Mouse (Mus musculus) forebrain, embryonic 15.5 days (tissue): Measurements from ENCODE around the gene Pusl1. TPM values are rescaled to one million over a fixed set of nuclear protein-coding genes. Genes with fewer than 3 reads are reported as not detected.

Source experiments
- ATAC-seq: fragments of 200-750 bp; cut with Nextera tagmentation; replicated peaks from 2 replicates; pipeline ENCODE4 v1.8.0; 2017; ENCODE audit warnings: mild to moderate bottlenecking, moderate TSS enrichment, moderate library complexity
- H3K27ac ChIP-seq: fragments of 300-500 bp; sonication (generic); replicated peaks from 2 replicates; pipeline ENCODE4 v1.5.1; 2015; ENCODE audit warnings: mild to moderate bottlenecking, inconsistent platforms
- H3K27me3 ChIP-seq: fragments of 300-500 bp; sonication (generic); 2 replicates; pipeline ENCODE4 v1.6.1; 2015; ENCODE audit warnings: inconsistent platforms
- H3K36me3 ChIP-seq: fragments of 300-500 bp; sonication (generic); 2 replicates; pipeline ENCODE4 v1.6.1; 2015; ENCODE audit warnings: mild to moderate bottlenecking, inconsistent platforms
- H3K4me1 ChIP-seq: fragments of 300-500 bp; sonication (generic); 2 replicates; pipeline ENCODE4 v1.6.1; 2015; ENCODE audit warnings: inconsistent platforms
- H3K4me2 ChIP-seq: fragments of 300-500 bp; sonication (generic); replicated peaks from 2 replicates; pipeline ENCODE4 v1.6.1; 2015; ENCODE audit warnings: mild to moderate bottlenecking, inconsistent platforms
- H3K4me3 ChIP-seq: fragments of 300-500 bp; sonication (generic); 2 replicates; pipeline ENCODE4 v1.5.1; 2015; ENCODE audit warnings: mild to moderate bottlenecking, inconsistent platforms
- H3K9ac ChIP-seq: fragments of 300-500 bp; sonication (generic); replicated peaks from 2 replicates; pipeline ENCODE4 v1.6.1; 2015; ENCODE audit warnings: mild to moderate bottlenecking, inconsistent platforms
- H3K9me3 ChIP-seq: fragments of 300-500 bp; sonication (generic); 2 replicates; pipeline ENCODE4 v1.6.1; 2016; ENCODE audit warnings: inconsistent platforms
- WGBS: fragments of 180-500 bp; shearing (Covaris S2); methylation state at CpG from one replicate; pipeline ENCODE4 v1.1.7; 2015; ENCODE audit warnings: mixed read lengths; 5-methylcytosine and 5-hydroxymethylcytosine counted together
- microRNA-seq: library from miRNA; unstranded; fragments of <30 nt; microRNA quantifications from one replicate; pipeline ENCODE4, GENCODE M21; 2016
- polyA plus RNA-seq: library from polyadenylated mRNA; unstranded; fragments of >200 nt; fragmentation: Nextera tagmentation; extraction: Ambion mirVana; gene quantifications from 2 replicates; pipeline ENCODE4 v1.2.1, GENCODE M21; 2015

The Pusl1 gene
- polyA plus RNA-seq, 1 experiment from 2014 or later, result 64.8 TPM

GRCm38 (mm10) chr4:155839483-155839910 is 52.1 kb downstream of the Pusl1 start, which contains the start of gene Mxra8:
Gene Mxra8, plus strand, starts transcription at chr4:155839680.
- peak within 1 kb of the TSS; percentile 37; the same call in 1 of the 2 replicates for H3K9ac ChIP-seq
- peaks cover 20% of the 10 kb centered on the region for H3K4me1 ChIP-seq
- peak within 1 kb of the TSS; percentile 33 for H3K4me3 ChIP-seq
- peaks cover 13% of the 10 kb centered on the region for H3K27me3 ChIP-seq
- peak within 1 kb of the TSS; percentile 50 for H3K4me2 ChIP-seq
- no peaks in the 10 kb centered on the region for H3K9me3 ChIP-seq
- 0 out of 2 replicates have a peak, but pooled peaks cover 5% of the 10 kb centered on the region for H3K36me3 ChIP-seq
- ATAC-seq, result peak; percentile 54; the same call in 1 of the 2 replicates
- 2% methylated on average over 16 of the region's 16 CpGs for WGBS
- H3K27ac ChIP-seq, result no peak within 1 kb of the TSS

GRCm38 (mm10) chr4:155838187-155839153 is 53.1 kb downstream of the Pusl1 start:
- H3K27ac ChIP-seq, result no peak overlapping the region
- H3K9ac ChIP-seq, result no peak overlapping the region
- H3K4me3 ChIP-seq, result no peak overlapping the region
- H3K4me1 ChIP-seq, result peaks cover 29% of the 10 kb centered on the region
- 66% methylated on average over 8 of the region's 8 CpGs for WGBS
- H3K27me3 ChIP-seq, result peaks cover 13% of the 10 kb centered on the region
- H3K36me3 ChIP-seq, result 0 out of 2 replicates have a peak, but pooled peaks cover 5% of the 10 kb centered on the region
- H3K9me3 ChIP-seq, result no peaks in the 10 kb centered on the region
- ATAC-seq, result no peak
- no peak overlapping the region for H3K4me2 ChIP-seq

Small RNAs within 50 kb of the gene (microRNA-seq; reads per million reads assigned to microRNA genes)
- not detected for gene Gm22991

Other genes starting within 250 kb of the Pusl1 start
- gene Gm10563, start 246.4 kb downstream of the Pusl1 start, polyA plus RNA-seq, result not detected in 2 replicates
- 2.3 and 2.6 TPM in 2 replicates for gene Mmp23, start 238.4 kb downstream of the Pusl1 start, polyA plus RNA-seq
- 51.6 and 52.1 TPM in 2 replicates for gene Mib2, start 222.6 kb downstream of the Pusl1 start, polyA plus RNA-seq
- gene Fndc10, start 197.4 kb downstream of the Pusl1 start, polyA plus RNA-seq, result 8.2 and 10.9 TPM in 2 replicates
- 144 and 146 TPM in 2 replicates for gene Ssu72, start 187.0 kb downstream of the Pusl1 start, polyA plus RNA-seq
- gene Tmem240, start 157.0 kb downstream of the Pusl1 start, polyA plus RNA-seq, result 10.4 TPM in 2 replicates
- 91.0 TPM in 2 replicates for gene Atad3a, start 130.7 kb downstream of the Pusl1 start, polyA plus RNA-seq
- 21.8 and 22.6 TPM in 2 replicates for gene Vwa1, start 117.1 kb downstream of the Pusl1 start, polyA plus RNA-seq
- 0.29 and 0.60 TPM in 2 replicates for gene Tmem88b, start 105.9 kb downstream of the Pusl1 start, polyA plus RNA-seq
- gene Ankrd65, start 101.3 kb downstream of the Pusl1 start, polyA plus RNA-seq, result not detected in 2 replicates
- 228 and 244 TPM in 2 replicates for gene Mrpl20, start 88.9 kb downstream of the Pusl1 start, polyA plus RNA-seq
- gene Ccnl2, start 79.3 kb downstream of the Pusl1 start, polyA plus RNA-seq, result 172 and 173 TPM in 2 replicates
- gene Aurkaip1, start 60.5 kb downstream of the Pusl1 start, polyA plus RNA-seq, result 127 and 130 TPM in 2 replicates
- 15.0 and 19.0 TPM in 2 replicates for gene Mxra8, start 52.1 kb downstream of the Pusl1 start, polyA plus RNA-seq
- gene Dvl1, start 44.4 kb downstream of the Pusl1 start, polyA plus RNA-seq, result 10.6 and 23.1 TPM in 2 replicates
- gene Tas1r3, start 28.4 kb downstream of the Pusl1 start, polyA plus RNA-seq, result 0.64 and 0.73 TPM in 2 replicates
- gene Cptp, start 22.3 kb downstream of the Pusl1 start, polyA plus RNA-seq, result 20.5 and 22.9 TPM in 2 replicates
- gene Ints11, start 22.2 kb downstream of the Pusl1 start, polyA plus RNA-seq, result 90.6 and 99.9 TPM in 2 replicates
- 82.2 and 84.5 TPM in 2 replicates for gene Acap3, start within 50 bp of the Pusl1 start, polyA plus RNA-seq
- 123 and 127 TPM in 2 replicates for gene Ube2j2, start 52.0 kb upstream of the Pusl1 start, polyA plus RNA-seq
- 7.4 and 9.0 TPM in 2 replicates for gene C1qtnf12, start 70.5 kb upstream of the Pusl1 start, polyA plus RNA-seq
- 27.8 and 30.2 TPM in 2 replicates for gene B3galt6, start 100.9 kb upstream of the Pusl1 start, polyA plus RNA-seq
- gene Sdf4, start 101.1 kb upstream of the Pusl1 start, polyA plus RNA-seq, result 114 and 117 TPM in 2 replicates
- 0.83 and 0.95 TPM in 2 replicates for gene Tnfrsf4, start 122.1 kb upstream of the Pusl1 start, polyA plus RNA-seq
- gene Tnfrsf18, start 134.4 kb upstream of the Pusl1 start, polyA plus RNA-seq, result 0.66 and 1.5 TPM in 2 replicates
- gene Ttll10, start 167.6 kb upstream of the Pusl1 start, polyA plus RNA-seq, result not detected in 2 replicates
- 40.2 and 41.0 TPM in 2 replicates for gene 9430015G10Rik, start 218.2 kb upstream of the Pusl1 start, polyA plus RNA-seq
- 0.46 and 0.72 TPM in 2 replicates for gene Rnf223, start 238.7 kb upstream of the Pusl1 start, polyA plus RNA-seq